Mouse (Mus musculus) C2C12 (cell line): ENCODE results near the gene Rab5if. TPM values are rescaled to one million over a fixed set of nuclear protein-coding genes. Genes with fewer than 3 reads are reported as not detected.

Experiments used
- H3K27me3 ChIP-seq: one replicate; pipeline ENCODE4 v1.6.1; 2011; ENCODE audit not compliant: control insufficient read depth, insufficient read depth, insufficient read length
- H3K36me3 ChIP-seq: one replicate; pipeline ENCODE4 v1.6.1; 2011; ENCODE audit not compliant: control insufficient read depth, insufficient read depth
- H3K4me3 ChIP-seq: one replicate; pipeline ENCODE4 v1.5.1; 2011; ENCODE audit warnings: mild to moderate bottlenecking, control low read depth; ENCODE audit not compliant: poor library complexity, insufficient read depth, severe bottlenecking
- H3K79me2 ChIP-seq: one replicate; pipeline ENCODE4 v1.6.1; 2011; ENCODE audit not compliant: control insufficient read depth, insufficient read depth
- H3K79me3 ChIP-seq: one replicate; pipeline ENCODE4 v1.6.1; 2011; ENCODE audit warnings: low read depth, control low read depth
- H3ac ChIP-seq: one replicate; pipeline ENCODE3; 2011; ENCODE audit warnings: low read depth; ENCODE audit not compliant: control insufficient read depth, insufficient read length
- CEBPB ChIP-seq: IDR thresholded peaks from one replicate; pipeline ENCODE4 v1.6.1; 2011; ENCODE audit warnings: low read depth, mild to moderate bottlenecking, control low read depth, moderate library complexity
- CTCF ChIP-seq: IDR thresholded peaks from one replicate; pipeline ENCODE4 v1.5.1; 2011; ENCODE audit not compliant: control insufficient read depth, insufficient read depth, insufficient read length
- FOSL1 ChIP-seq: IDR thresholded peaks from one replicate; pipeline ENCODE4 v1.8.0; 2011; ENCODE audit warnings: mild to moderate bottlenecking, low read length; ENCODE audit not compliant: poor library complexity, insufficient read depth, severe bottlenecking
- MAX ChIP-seq: IDR thresholded peaks from one replicate; pipeline ENCODE4 v1.6.1; 2011; ENCODE audit warnings: mild to moderate bottlenecking, control low read depth
- MYOD1 ChIP-seq: IDR thresholded peaks from one replicate; pipeline ENCODE4 v1.6.1; 2011; ENCODE audit warnings: low read depth; ENCODE audit not compliant: control insufficient read depth, insufficient read length
- MYOG ChIP-seq: IDR thresholded peaks from one replicate; pipeline ENCODE4 v1.6.1; 2011; ENCODE audit not compliant: control insufficient read depth, insufficient read length; ENCODE audit errors: extremely low read depth
- USF1 ChIP-seq: IDR thresholded peaks from one replicate; pipeline ENCODE4 v1.6.1; 2011; ENCODE audit warnings: low read depth, mild to moderate bottlenecking, control low read depth, moderate library complexity
- polyA plus RNA-seq: library from polyadenylated mRNA; unstranded; fragments of >200 nt; fragmentation: generic; extraction: Trizol; gene quantifications from one replicate; pipeline ENCODE4 v1.2.1, GENCODE M21; 2012; ENCODE audit warnings: missing spikeins

The Rab5if gene
- polyA plus RNA-seq, 1 experiment, result 228 TPM

DNA sequence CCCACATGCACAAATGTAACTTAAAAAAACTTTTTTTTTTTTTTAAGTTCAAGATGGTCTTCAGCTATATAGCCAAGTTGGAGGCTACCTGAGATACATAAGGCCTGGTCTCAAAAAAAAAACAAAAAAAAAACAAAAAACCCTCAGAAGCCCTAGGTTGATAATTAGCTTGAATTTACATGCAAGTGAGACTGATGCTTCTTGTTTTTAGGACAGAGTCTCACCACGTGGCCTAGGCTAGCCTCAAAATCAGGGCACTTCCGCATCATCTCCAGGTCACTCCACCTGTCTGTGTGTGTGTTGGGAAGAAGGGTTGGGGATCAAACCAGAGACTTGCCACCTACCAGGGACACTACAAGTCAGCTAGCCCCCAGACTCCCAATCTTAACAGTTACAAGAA lies 5.1 kb upstream of the Rab5if start, which contains the start of gene 4930518I15Rik:
Gene 4930518I15Rik, minus strand, starts transcription at position 112 of the 400 bp plus-strand sequence.
- peaks cover 7% of the 10 kb centered on the region for H3K36me3 ChIP-seq
- peak within 1 kb of the TSS; percentile 23 for H3ac ChIP-seq
- peaks cover 34% of the 10 kb centered on the region for H3K79me2 ChIP-seq
- TF ChIP-seq FOSL1, result no peak
- no peak for TF ChIP-seq MAX
- no peak for TF ChIP-seq MYOG
- no peak for TF ChIP-seq CEBPB
- no peak for TF ChIP-seq MYOD1
- TF ChIP-seq CTCF, result no peak
- TF ChIP-seq USF1, result no peak
- peaks cover 17% of the 10 kb centered on the region for H3K79me3 ChIP-seq
- H3K27me3 ChIP-seq, result no peaks in the 10 kb centered on the region
- no peak within 1 kb of the TSS for H3K4me3 ChIP-seq

DNA sequence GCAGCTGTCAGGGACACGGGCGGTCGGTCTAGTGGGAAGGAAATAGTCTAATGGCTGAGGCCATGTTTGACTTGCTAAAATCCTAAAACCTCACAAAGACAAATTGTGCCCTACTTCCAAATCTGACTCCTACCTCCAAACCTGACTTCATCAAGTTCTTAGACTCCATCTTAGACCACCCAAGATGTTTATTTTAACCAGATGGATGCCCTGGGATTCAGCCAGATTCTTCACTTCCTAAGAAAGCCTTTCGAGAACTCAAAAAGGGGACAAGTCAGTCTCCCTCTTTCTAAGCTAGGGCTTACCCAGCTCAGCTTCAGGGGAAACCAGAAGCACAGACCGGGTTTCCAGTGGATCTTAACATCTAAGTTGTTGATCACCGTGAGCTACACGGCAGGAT lies 4.3 kb upstream of the Rab5if start:
- Histone ChIP-seq H3K79me3 (peaks cover 20% of the 10 kb centered on the region), H3K27me3 (no peaks in the 10 kb centered on the region), H3ac (no peak overlapping the region), H3K4me3 (no peak overlapping the region), H3K79me2 (peaks cover 43% of the 10 kb centered on the region), H3K36me3 (peaks cover 7% of the 10 kb centered on the region)
- TF ChIP-seq FOSL1 (no peak), CEBPB (no peak), MYOD1 (no peak)

DNA sequence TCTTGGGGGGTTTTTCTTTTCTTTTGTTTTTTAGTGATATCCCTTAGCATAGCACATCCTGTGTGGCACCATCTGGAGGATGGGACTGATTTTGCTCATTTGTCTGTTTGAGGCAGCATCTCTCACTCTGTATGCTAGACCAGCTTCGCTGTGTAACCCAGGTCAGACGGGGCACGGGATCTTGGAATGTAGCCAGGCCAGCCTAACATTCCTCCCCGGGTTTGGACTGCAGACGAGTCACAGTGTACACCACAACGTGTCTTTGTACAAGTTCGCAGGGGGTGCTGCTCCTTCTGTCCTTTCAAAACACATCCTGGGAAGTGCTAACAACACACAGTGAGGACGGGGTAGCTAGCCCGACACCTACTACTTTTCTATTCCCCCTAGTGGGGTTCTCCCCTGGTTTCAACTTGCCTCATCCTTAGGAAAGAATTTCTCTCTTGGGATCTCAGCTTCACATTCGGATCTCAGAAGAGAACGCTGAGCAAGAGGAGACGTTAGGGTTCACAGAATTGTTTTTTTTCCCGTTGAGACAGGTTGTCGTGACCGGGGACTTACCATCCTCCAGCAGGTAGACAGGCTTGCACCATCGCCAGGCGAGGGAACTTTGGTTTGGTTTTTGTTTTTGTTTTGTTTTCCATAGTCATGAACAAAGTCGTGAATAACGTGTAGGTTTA lies 749 bp upstream of the Rab5if start:
- Histone ChIP-seq H3K27me3 (no peaks in the 10 kb centered on the region), H3K4me3 (peak overlapping the region; percentile 93), H3K79me3 (peaks cover 40% of the 10 kb centered on the region), H3K36me3 (peaks cover 22% of the 10 kb centered on the region), H3K79me2 (peaks cover 78% of the 10 kb centered on the region), H3ac (peak overlapping the region; percentile 75)
- TF ChIP-seq MYOD1 (no peak), CTCF (no peak), MYOG (no peak), FOSL1 (no peak), USF1 (no peak), CEBPB (no peak), MAX (no peak)

DNA sequence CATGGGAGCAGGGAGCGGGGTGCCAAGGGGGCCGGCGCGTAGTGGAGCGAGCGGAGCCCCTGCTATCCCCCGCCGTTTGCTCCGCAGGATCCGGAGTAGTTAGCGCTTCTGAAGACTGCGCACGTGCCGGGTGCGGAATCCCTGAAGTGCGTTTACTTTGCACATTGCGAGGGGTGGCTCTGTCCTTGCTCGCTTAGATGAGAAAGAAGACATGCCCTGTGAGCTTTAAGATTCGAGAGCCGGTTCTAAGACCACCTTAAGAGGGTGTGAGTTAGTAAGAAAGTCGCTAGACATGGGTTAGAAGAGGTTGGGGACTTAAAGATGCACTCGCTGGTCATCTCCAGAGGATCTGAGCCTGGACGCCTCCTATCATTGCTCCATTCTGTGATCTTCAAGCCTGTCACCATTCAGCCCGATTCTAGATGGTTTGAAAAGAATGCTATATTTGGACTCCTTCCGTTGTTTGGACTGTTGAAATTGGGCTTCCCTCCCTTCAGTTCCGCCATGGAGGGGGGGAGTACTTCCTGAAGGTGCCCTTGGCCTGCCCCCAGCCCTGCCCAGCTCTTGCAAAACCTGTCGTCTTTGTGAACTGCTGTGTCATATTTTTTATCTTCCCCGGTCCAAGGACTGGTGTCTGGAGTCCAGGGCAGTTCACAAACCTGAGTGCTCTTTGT lies 696 bp downstream of the Rab5if start:
- Histone ChIP-seq H3K36me3 (peaks cover 36% of the 10 kb centered on the region), H3K79me2 (peaks cover 92% of the 10 kb centered on the region), H3ac (peak overlapping the region; percentile 92)

DNA sequence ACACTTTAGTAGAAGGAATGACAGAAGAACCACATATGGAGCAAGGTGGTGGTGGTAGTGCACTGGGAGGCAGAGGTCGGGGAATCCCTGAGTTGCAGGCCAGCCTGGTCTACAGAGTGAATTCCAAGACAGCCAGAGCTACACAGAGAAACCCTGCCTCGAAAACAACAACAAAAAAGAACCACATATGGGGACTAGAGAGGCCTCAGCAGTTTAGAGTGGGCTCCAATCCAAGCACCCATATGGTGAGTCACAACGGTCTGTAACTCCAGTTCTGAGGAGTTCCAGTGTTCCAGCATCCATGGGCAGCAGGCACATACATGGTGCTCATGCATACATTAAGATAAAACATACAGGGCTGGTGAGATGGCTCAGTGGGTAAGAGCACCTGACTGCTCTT lies 1.6 kb downstream of the Rab5if start:
- Histone ChIP-seq H3ac (no peak overlapping the region), H3K27me3 (no peaks in the 10 kb centered on the region), H3K79me2 (peaks cover 98% of the 10 kb centered on the region), H3K36me3 (peaks cover 44% of the 10 kb centered on the region), H3K79me3 (peaks cover 56% of the 10 kb centered on the region), H3K4me3 (peak overlapping the region; percentile 93)
- no peak for TF ChIP-seq MYOG
- TF ChIP-seq FOSL1, result no peak

More for the DNA sequence above, 696 bp downstream of the Rab5if start:
- peaks cover 49% of the 10 kb centered on the region for H3K79me3 ChIP-seq
- H3K4me3 ChIP-seq, result peak overlapping the region; percentile 93
- H3K27me3 ChIP-seq, result no peaks in the 10 kb centered on the region
- TF ChIP-seq FOSL1 (no peak), CEBPB (peak; percentile 42), USF1 (no peak), MYOG (no peak), MYOD1 (no peak), MAX (peak; percentile 14)

DNA sequence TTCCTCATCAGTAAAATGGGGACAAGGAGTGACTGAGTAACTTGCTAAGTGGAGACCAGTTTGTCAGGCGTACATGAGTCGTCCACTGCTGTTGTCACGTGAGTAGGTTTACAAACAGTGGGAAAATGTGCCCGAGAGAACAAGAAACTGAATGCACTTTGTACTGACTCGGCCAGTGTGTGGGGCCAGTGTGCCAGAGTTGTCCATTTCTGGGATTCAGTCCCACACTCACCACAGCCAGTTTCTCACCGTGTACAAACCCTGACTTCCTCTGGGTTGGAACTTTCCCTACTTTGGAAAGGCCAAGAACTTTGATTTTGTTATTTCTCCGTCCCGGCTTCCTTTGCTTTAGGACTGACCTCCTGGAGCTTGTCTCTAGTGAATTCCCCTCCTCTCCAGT lies 6.1 kb downstream of the Rab5if start:
- Histone ChIP-seq H3K36me3 (peaks cover 83% of the 10 kb centered on the region), H3K27me3 (no peaks in the 10 kb centered on the region), H3K79me2 (peaks cover 83% of the 10 kb centered on the region), H3K4me3 (no peak overlapping the region), H3K79me3 (peaks cover 42% of the 10 kb centered on the region), H3ac (no peak overlapping the region)
- no peak for TF ChIP-seq MYOG
- no peak for TF ChIP-seq MYOD1
- TF ChIP-seq CEBPB, result no peak
